Mouse (Mus musculus) CD4-positive helper T cell, adult 2 months (primary cell): Measurements from ENCODE around the gene Adal.
"Not testable (repeated sequence)": the region's sequence is repeated elsewhere in the genome, so short reads cannot be mapped to it uniquely, and the experiment has no call there.

Experiments
- DNase-seq: peaks from one replicate; pipeline ENCODE4 v3.0.0-alpha.2; 2012; ENCODE audit warnings: low read depth, missing footprints, low spot score

Adal gene

GRCm38 (mm10) chr2:121140018-121140882 lies at the start of gene Adal, which contains the start of gene Lcmt2:
Gene Adal, plus strand, starts transcription at chr2:121140428.
Gene Lcmt2, minus strand, starts transcription at chr2:121140653.
- peak; percentile 94 for DNase-seq

- peak; percentile 61 for DNase-seq
These were observed 38.2 kb upstream of the Adal start for GRCm38 (mm10) chr2:121102051-121102450.

- DNase-seq: no peak
These were observed 34.3 kb upstream of the Adal start for GRCm38 (mm10) chr2:121105940-121106339.

GRCm38 (mm10) chr2:121109695-121110094 lies 30.5 kb upstream of the Adal start, which contains the start of gene Tgm7:
Gene Tgm7, minus strand, starts transcription at chr2:121109795.
- no peak for DNase-seq

- DNase-seq: no peak
These were observed 24.8 kb upstream of the Adal start for GRCm38 (mm10) chr2:121115418-121115817.

GRCm38 (mm10) chr2:121119260-121119659 lies 21.0 kb upstream of the Adal start:
- no peak for DNase-seq

- not testable (repeated sequence) for DNase-seq
These were observed 13.9 kb upstream of the Adal start for GRCm38 (mm10) chr2:121126302-121126701.

GRCm38 (mm10) chr2:121127536-121127935 lies 12.7 kb upstream of the Adal start:
- no peak for DNase-seq

- no peak for DNase-seq
These were observed 11.2 kb upstream of the Adal start for GRCm38 (mm10) chr2:121128865-121129620.

GRCm38 (mm10) chr2:121132822-121133221 lies 7.4 kb upstream of the Adal start:
- DNase-seq: no peak

- peak; percentile 5 for DNase-seq
These were observed 2.9 kb upstream of the Adal start for GRCm38 (mm10) chr2:121137371-121137770.

GRCm38 (mm10) chr2:121139266-121140017 lies 786 bp upstream of the Adal start:
- no peak for DNase-seq

GRCm38 (mm10) chr2:121141216-121142035 lies 1.2 kb downstream of the Adal start:
- peak; percentile 6 for DNase-seq

GRCm38 (mm10) chr2:121142415-121142814 lies 2.2 kb downstream of the Adal start:
- no peak for DNase-seq

- DNase-seq: no peak
These were observed 9.5 kb downstream of the Adal start for GRCm38 (mm10) chr2:121149679-121150078.

GRCm38 (mm10) chr2:121153100-121153499 lies 12.9 kb downstream of the Adal start:
- no peak for DNase-seq

GRCm38 (mm10) chr2:121169173-121169572 lies 28.9 kb downstream of the Adal start:
- DNase-seq: peak; percentile 11

- DNase-seq: peak; percentile 49
These were observed 29.7 kb downstream of the Adal start for GRCm38 (mm10) chr2:121169902-121170301.

GRCm38 (mm10) chr2:121170481-121170971 lies 30.3 kb downstream of the Adal start, which contains the start of gene Tubgcp4:
Gene Tubgcp4, plus strand, starts transcription at chr2:121170654.
- DNase-seq: peak; percentile 63

GRCm38 (mm10) chr2:121170980-121171742 lies 30.9 kb downstream of the Adal start, which contains the start of gene Zscan29:
Gene Zscan29, minus strand, starts transcription at chr2:121171125.
- peak; percentile 92 for DNase-seq
